Mouse (Mus musculus): ENCODE data around the gene Fam189a1.

The Fam189a1 gene

GRCm38 (mm10) chr7:65041106-65041505 lies 115.3 kb downstream of the Fam189a1 start:
- DNase-seq: no peak

GRCm38 (mm10) chr7:65031741-65032140 lies 124.6 kb downstream of the Fam189a1 start:
- DNase-seq: no peak

- DNase-seq: no peak
Observed at GRCm38 (mm10) chr7:65031195-65031594, 125.2 kb downstream of the Fam189a1 start.

- DNase-seq: no peak
Observed at GRCm38 (mm10) chr7:65029985-65030384, 126.4 kb downstream of the Fam189a1 start.

GRCm38 (mm10) chr7:65021298-65021697 lies 135.1 kb downstream of the Fam189a1 start:
- no peak for DNase-seq

GRCm38 (mm10) chr7:65018036-65018679 lies 138.2 kb downstream of the Fam189a1 start:
- no peak for DNase-seq

- DNase-seq: no peak
Observed at GRCm38 (mm10) chr7:65017348-65017747, 139.0 kb downstream of the Fam189a1 start.

GRCm38 (mm10) chr7:65011133-65011532 lies 145.2 kb downstream of the Fam189a1 start:
- DNase-seq: no peak

GRCm38 (mm10) chr7:65010275-65010674 lies 146.1 kb downstream of the Fam189a1 start:
- DNase-seq: no peak

- DNase-seq: no peak
Observed at GRCm38 (mm10) chr7:65005731-65006130, 150.6 kb downstream of the Fam189a1 start.

GRCm38 (mm10) chr7:64999718-65000214 lies 156.6 kb downstream of the Fam189a1 start:
- no peak for DNase-seq

- DNase-seq: no peak
Observed at GRCm38 (mm10) chr7:64997743-64998142, 158.6 kb downstream of the Fam189a1 start.

GRCm38 (mm10) chr7:64995946-64996444 lies 160.4 kb downstream of the Fam189a1 start:
- DNase-seq: no peak

- DNase-seq: no peak
Observed at GRCm38 (mm10) chr7:64989406-64989805, 167.0 kb downstream of the Fam189a1 start.

- no peak for DNase-seq
Observed at GRCm38 (mm10) chr7:64988015-64988414, 168.4 kb downstream of the Fam189a1 start.

GRCm38 (mm10) chr7:64984468-64985120 lies 171.8 kb downstream of the Fam189a1 start:
- peak; percentile 13 for DNase-seq

- no peak for DNase-seq
Observed at GRCm38 (mm10) chr7:64981511-64982235, 174.7 kb downstream of the Fam189a1 start.

- no peak for DNase-seq
Observed at GRCm38 (mm10) chr7:64973590-64974262, 182.6 kb downstream of the Fam189a1 start.

GRCm38 (mm10) chr7:64962128-64962527 lies 194.2 kb downstream of the Fam189a1 start:
- no peak for DNase-seq

GRCm38 (mm10) chr7:64959087-64959486 lies 197.3 kb downstream of the Fam189a1 start:
- no peak for DNase-seq

GRCm38 (mm10) chr7:64952181-64952580 lies 204.2 kb downstream of the Fam189a1 start:
- no peak for DNase-seq

- no peak for DNase-seq
Observed at GRCm38 (mm10) chr7:64950771-64951099, 205.6 kb downstream of the Fam189a1 start.

Measured in cerebellum, adult 11 months (tissue).